Mouse (Mus musculus) liver, embryonic 13.5 days (tissue): ENCODE measurements around the gene Sytl1. TPM values are rescaled to one million over a fixed set of nuclear protein-coding genes. Genes with fewer than 3 reads are reported as not detected.
A peak's percentile ranks its signal among the peaks of the same experiment; 100 is the strongest.

Experiments used
- ATAC-seq: fragments of 200-750 bp; cut with Nextera tagmentation; 2 replicates; pipeline ENCODE4 v1.8.0; 2017; ENCODE audit warnings: low read depth, mild to moderate bottlenecking, moderate number of reproducible peaks, moderate library complexity
- DNase-seq: peaks from one replicate; pipeline ENCODE4 v3.0.0; 2022
- H3K27ac ChIP-seq: fragments of 300-500 bp; sonication (generic); 2 replicates; pipeline ENCODE4 v1.5.1; 2015; ENCODE audit warnings: moderate library complexity, mild to moderate bottlenecking, inconsistent platforms
- H3K27me3 ChIP-seq: fragments of 300-500 bp; sonication (generic); 2 replicates; pipeline ENCODE4 v1.6.1; 2015; ENCODE audit warnings: mild to moderate bottlenecking, inconsistent platforms
- H3K36me3 ChIP-seq: fragments of 300-500 bp; sonication (generic); 2 replicates; pipeline ENCODE4 v1.6.1; 2015; ENCODE audit warnings: mild to moderate bottlenecking, inconsistent platforms
- H3K4me1 ChIP-seq: fragments of 300-500 bp; sonication (generic); replicated peaks from 2 replicates; pipeline ENCODE4 v1.6.1; 2015; ENCODE audit warnings: inconsistent platforms
- H3K4me2 ChIP-seq: fragments of 300-500 bp; sonication (generic); 2 replicates; pipeline ENCODE4 v1.6.1; 2015; ENCODE audit warnings: inconsistent platforms, mild to moderate bottlenecking, moderate library complexity
- H3K4me3 ChIP-seq: fragments of 300-500 bp; sonication (generic); replicated peaks from 2 replicates; pipeline ENCODE4 v1.5.1; 2015; ENCODE audit warnings: mild to moderate bottlenecking, inconsistent platforms
- H3K9ac ChIP-seq: fragments of 300-500 bp; sonication (generic); 2 replicates; pipeline ENCODE4 v1.6.1; 2015; ENCODE audit warnings: mild to moderate bottlenecking, inconsistent platforms
- H3K9me3 ChIP-seq: fragments of 300-500 bp; sonication (generic); replicated peaks from 2 replicates; pipeline ENCODE4 v1.6.1; 2016; ENCODE audit warnings: inconsistent platforms
- WGBS: fragments of 180-500 bp; shearing (Covaris S2); methylation state at CpG from one replicate; pipeline ENCODE4 v1.1.7; 2015; ENCODE audit not compliant: insufficient replicate concordance; 5-methylcytosine and 5-hydroxymethylcytosine counted together
- polyA plus RNA-seq: library from polyadenylated mRNA; unstranded; fragments of >200 nt; fragmentation: Nextera tagmentation; extraction: Ambion mirVana; gene quantifications from 2 replicates; pipeline ENCODE4 v1.2.1, GENCODE M21; 2015

Gene Sytl1
- polyA plus RNA-seq, 1 experiment from 2014 or later = 0.55 TPM

GRCm38 (mm10) chr4:133211751-133212561, 51.0 kb downstream of the Sytl1 start, which contains the start of the genes Cd164l2 and Gpr3:
Gene Cd164l2 (plus strand): TSS chr4:133212131.
Gene Gpr3 (minus strand): TSS chr4:133212536.
- Histone ChIP-seq H3K9ac (peak within 1 kb of the TSS; percentile 54), H3K4me2 (peak within 1 kb of the TSS; percentile 92), H3K4me1 (peaks cover 20% of the 10 kb centered on the region), H3K36me3 (no peaks in the 10 kb centered on the region), H3K27me3 (peaks cover 78% of the 10 kb centered on the region), H3K27ac (no peak within 1 kb of the TSS), H3K9me3 (no peaks in the 10 kb centered on the region), H3K4me3 (peak within 1 kb of the TSS; percentile 67)
- ATAC-seq (peak; percentile 11), DNase-seq (no peak)
- 5% methylated on average over 40 of the region's 52 CpGs for WGBS

GRCm38 (mm10) chr4:133210788-133211390, 52.0 kb downstream of the Sytl1 start:
- ATAC-seq (no peak), DNase-seq (no peak)
- no peaks in the 10 kb centered on the region for H3K36me3 ChIP-seq
- H3K9me3 ChIP-seq = no peaks in the 10 kb centered on the region
- H3K9ac ChIP-seq = no peak overlapping the region
- H3K27ac ChIP-seq = no peak overlapping the region
- 87% methylated on average over 19 of the region's 19 CpGs for WGBS
- H3K4me3 ChIP-seq = no peak overlapping the region
- H3K4me1 ChIP-seq = peaks cover 20% of the 10 kb centered on the region
- no peak overlapping the region for H3K4me2 ChIP-seq
- H3K27me3 ChIP-seq = peaks cover 78% of the 10 kb centered on the region

DNA sequence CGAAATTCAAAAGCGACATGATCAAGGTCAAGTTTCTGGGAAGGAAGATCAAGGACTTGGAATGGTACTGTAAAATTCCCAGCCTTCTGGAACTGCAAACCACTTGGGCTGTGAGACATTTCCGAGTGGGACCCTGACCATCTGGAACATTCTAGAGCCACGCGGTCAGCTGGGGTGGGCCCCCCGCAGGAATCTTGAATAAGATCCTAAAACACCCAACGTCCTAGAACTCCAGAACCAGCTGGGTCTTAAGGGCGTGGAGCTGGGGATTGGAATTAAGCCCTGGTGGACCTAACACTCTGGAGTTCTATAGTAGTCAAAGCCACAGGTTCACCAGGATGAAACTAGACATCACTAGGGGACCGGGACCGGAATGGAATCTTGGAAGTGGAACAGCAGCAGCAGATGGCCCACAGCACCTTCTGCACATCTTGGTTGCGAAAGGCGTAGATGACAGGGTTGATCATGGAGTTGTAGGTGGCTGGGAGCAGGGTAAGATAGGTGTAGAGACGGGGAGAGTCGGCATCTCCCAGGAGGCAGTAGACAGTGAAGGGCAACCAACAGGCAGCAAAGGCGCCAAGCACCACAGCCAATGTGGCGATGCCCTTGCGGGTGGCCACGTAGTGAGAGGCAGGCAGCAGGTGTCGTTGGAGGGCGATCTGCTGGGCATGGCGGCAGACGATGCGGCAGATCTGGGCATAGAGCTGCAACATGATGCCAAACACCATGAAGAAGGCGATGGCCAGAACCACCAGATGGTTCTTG, 52.7 kb downstream of the Sytl1 start:
- Histone ChIP-seq H3K9me3 (no peaks in the 10 kb centered on the region), H3K27me3 (peaks cover 72% of the 10 kb centered on the region), H3K9ac (no peak overlapping the region), H3K4me2 (no peak overlapping the region), H3K4me3 (no peak overlapping the region), H3K27ac (no peak overlapping the region), H3K36me3 (no peaks in the 10 kb centered on the region), H3K4me1 (peaks cover 20% of the 10 kb centered on the region)
- DNase-seq = no peak
- no peak for ATAC-seq
- 84% methylated on average over 24 of the region's 24 CpGs for WGBS

DNA sequence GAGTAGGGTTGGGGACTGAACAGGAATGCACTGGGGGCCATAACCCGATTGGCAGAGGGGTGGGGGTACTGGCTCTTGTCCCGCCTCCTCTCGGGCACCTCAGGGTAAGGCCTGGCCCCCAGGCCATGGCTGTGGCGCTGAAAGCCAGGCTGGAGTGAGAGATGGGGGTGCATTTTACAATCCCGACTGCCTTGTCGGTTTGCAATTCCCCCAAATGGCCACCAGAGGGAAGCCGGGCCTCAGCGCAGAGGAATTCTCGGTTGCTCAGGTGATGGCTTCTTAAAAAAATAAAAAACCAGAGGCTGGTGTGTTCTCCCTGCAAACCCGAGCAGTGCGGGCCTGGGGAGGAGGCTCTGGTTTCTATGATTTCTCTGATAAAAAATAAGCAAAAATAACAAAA, 53.5 kb downstream of the Sytl1 start:
- no peak overlapping the region for H3K27ac ChIP-seq
- H3K9me3 ChIP-seq = no peaks in the 10 kb centered on the region
- ATAC-seq (no peak), DNase-seq (peak; percentile 41)
- peaks cover 65% of the 10 kb centered on the region for H3K27me3 ChIP-seq
- no peak overlapping the region for H3K9ac ChIP-seq
- WGBS = 2% methylated on average over 11 of the region's 11 CpGs
- H3K36me3 ChIP-seq = no peaks in the 10 kb centered on the region
- no peak overlapping the region for H3K4me2 ChIP-seq
- H3K4me3 ChIP-seq = no peak overlapping the region
- H3K4me1 ChIP-seq = peaks cover 20% of the 10 kb centered on the region

GRCm38 (mm10) chr4:133204379-133204778, 58.5 kb downstream of the Sytl1 start:
- DNase-seq = no peak
- H3K9me3 ChIP-seq = no peaks in the 10 kb centered on the region
- no peak overlapping the region for H3K27ac ChIP-seq
- peaks cover 18% of the 10 kb centered on the region for H3K4me1 ChIP-seq
- peaks cover 18% of the 10 kb centered on the region for H3K27me3 ChIP-seq
- no peaks in the 10 kb centered on the region for H3K36me3 ChIP-seq
- ATAC-seq = no peak
- H3K4me2 ChIP-seq = no peak overlapping the region
- H3K4me3 ChIP-seq = no peak overlapping the region
- 53% methylated on average over 7 of the region's 7 CpGs for whole genome bisulfite sequencing
- no peak overlapping the region for H3K9ac ChIP-seq

DNA sequence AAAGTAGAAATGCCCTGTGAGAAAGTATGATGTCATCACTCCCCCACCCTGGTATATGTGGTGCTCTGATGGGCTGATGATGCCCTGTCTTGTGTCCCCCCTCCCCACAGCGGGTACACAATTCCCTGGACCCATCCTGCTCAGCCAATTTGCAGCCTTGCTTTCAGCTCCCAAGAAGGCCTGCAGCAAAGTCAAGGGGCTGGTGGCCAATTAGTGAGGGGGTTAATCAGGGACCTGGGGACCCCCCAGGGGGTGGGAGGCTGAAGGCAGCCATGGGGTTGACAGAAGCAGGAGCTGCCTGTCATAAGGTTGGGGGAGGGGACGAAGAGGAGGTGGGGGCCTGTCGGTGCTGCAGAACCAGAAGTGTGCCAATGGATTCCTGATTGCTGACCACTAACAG, 59.3 kb downstream of the Sytl1 start:
- no peaks in the 10 kb centered on the region for H3K36me3 ChIP-seq
- H3K9ac ChIP-seq = no peak overlapping the region
- 38% methylated on average over 3 of the region's 3 CpGs for WGBS
- H3K4me3 ChIP-seq = no peak overlapping the region
- H3K27ac ChIP-seq = no peak overlapping the region
- no peak for ATAC-seq
- peaks cover 10% of the 10 kb centered on the region; the same call in 1 of the 2 replicates for H3K27me3 ChIP-seq
- H3K4me2 ChIP-seq = no peak overlapping the region
- no peaks in the 10 kb centered on the region for H3K9me3 ChIP-seq
- peaks cover 22% of the 10 kb centered on the region for H3K4me1 ChIP-seq
- DNase-seq = no peak

Other genes with a start within 250 kb of the Sytl1 start
- 52.3 and 54.0 TPM in 2 replicates for gene Wasf2, start 132.6 kb downstream of the Sytl1 start, polyA plus RNA-seq
- gene Cd164l2, start 51.0 kb downstream of the Sytl1 start, polyA plus RNA-seq = 0.20 TPM in 1 of 2 replicates, not detected in the other
- gene Gpr3, start 50.6 kb downstream of the Sytl1 start, polyA plus RNA-seq = not detected in 2 replicates
- gene Map3k6, start 22.3 kb downstream of the Sytl1 start, polyA plus RNA-seq = 1.7 and 1.9 TPM in 2 replicates
- gene Tmem222, start 14.7 kb upstream of the Sytl1 start, polyA plus RNA-seq = 38.9 and 41.0 TPM in 2 replicates
- 5.5 and 7.1 TPM in 2 replicates for gene Wdtc1, start 90.4 kb upstream of the Sytl1 start, polyA plus RNA-seq
- 2.7 and 3.1 TPM in 2 replicates for gene Slc9a1, start 106.6 kb upstream of the Sytl1 start, polyA plus RNA-seq
- 0.05 TPM in 1 of 2 replicates, not detected in the other for gene Tent5b, start 217.0 kb upstream of the Sytl1 start, polyA plus RNA-seq
- gene Trnp1, start 235.4 kb upstream of the Sytl1 start, polyA plus RNA-seq = 0.06 TPM in 1 of 2 replicates, not detected in the other